Mouse (Mus musculus): Measurements from ENCODE around the gene Cdk19.

- TF ChIP-seq CTCF (IDR thresholded peaks at IDR 0.05; ENCODE audit: extremely low read depth, insufficient read length, insufficient replicate concordance, low read depth, low read length) (no peak), POLR2A (IDR thresholded peaks at IDR 0.05; ENCODE audit: low read depth, low read length) (no peak)
Observed at GRCm38 (mm10) chr10:40312781-40313180, 26.6 kb upstream of the Cdk19 start.
